In the genomic region with DNA sequence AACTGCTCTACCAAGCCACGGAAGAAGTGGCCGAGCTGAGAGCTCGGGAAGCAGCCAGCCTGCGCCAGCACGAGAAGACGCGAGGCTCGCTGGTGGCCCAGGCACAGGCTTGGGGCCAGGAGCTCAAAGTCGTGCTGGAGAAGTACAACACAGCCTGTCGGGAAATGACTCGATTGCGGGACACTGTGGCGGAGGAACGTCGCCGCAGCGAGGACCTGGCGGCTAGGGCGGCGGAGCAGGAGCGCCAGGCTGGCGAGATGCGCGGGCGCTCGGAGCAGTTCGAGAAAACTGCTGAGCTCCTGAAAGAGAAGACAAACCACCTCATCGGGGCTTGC, we compare ENCODE assay signal across 9 mouse cellular contexts. TPM values are rescaled to one million over a fixed set of nuclear protein-coding genes. Genes with fewer than 3 reads are reported as not detected.
DNase-seq lines count a peak whose midpoint lies in the region; ATAC-seq lines count a peak whose summit lies in the region.
"Had no signal": no experiment of that assay in that cellular context is flagged by ENCODE, and none has a peak within 500 bp of the region (broad histone marks: within the 10 kb centered on the region; RNA-seq: fewer than 3 reads in every experiment).

No protein-coding gene starts in this region.

- H3K4me2 ChIP-seq in heart, embryonic 11.5 days = peak overlapping the region; percentile 74
- peak overlapping the region; percentile 22; the same call in 1 of the 2 replicates for H3K4me2 ChIP-seq in midbrain, embryonic 11.5 days

- H3K27me3 ChIP-seq in heart, embryonic 11.5 days (ENCODE audit: control insufficient read depth, insufficient read depth, low read length) = peaks cover 38% of the 10 kb centered on the region
- peaks cover 62% of the 10 kb centered on the region for H3K27me3 ChIP-seq in hindbrain, embryonic 10.5 days (ENCODE audit: insufficient read depth, poor library complexity, severe bottlenecking)
- H3K27me3 ChIP-seq in midbrain, embryonic 11.5 days (ENCODE audit: control insufficient read depth, insufficient read depth, low read length) = peaks cover under 1% of the 10 kb centered on the region; the same call in 1 of the 2 replicates

- ATAC-seq in heart, embryonic 11.5 days (replicated peaks; ENCODE audit: insufficient number of reproducible peaks, low FRiP score, low TSS enrichment) = no peak
- ATAC-seq in common myeloid progenitor, adult 5-6 weeks (replicated peaks; ENCODE audit: low read depth, poor library complexity, severe bottlenecking) = peak; percentile 47; the same call in 1 of the 2 replicates
- no peak for ATAC-seq in midbrain, embryonic 11.5 days (ENCODE audit: low FRiP score)

- no peak overlapping the region for H3K27ac ChIP-seq in heart, embryonic 11.5 days (ENCODE audit: low read depth, low read length)
- H3K27ac ChIP-seq in hindbrain, embryonic 10.5 days = no peak overlapping the region
- H3K27ac ChIP-seq in midbrain, embryonic 11.5 days (ENCODE audit: low read depth, low read length) = no peak overlapping the region

- H3K36me3 ChIP-seq in heart, embryonic 11.5 days (ENCODE audit: control insufficient read depth, insufficient read depth, low read length) = no peaks in the 10 kb centered on the region
- no peaks in the 10 kb centered on the region for H3K36me3 ChIP-seq in hindbrain, embryonic 10.5 days
- H3K36me3 ChIP-seq in midbrain, embryonic 11.5 days (ENCODE audit: control insufficient read depth, insufficient read depth, low read length) = no peaks in the 10 kb centered on the region

- H3K9me3 ChIP-seq in heart, embryonic 11.5 days (replicated peaks; ENCODE audit: control insufficient read depth, low read length) = no peaks in the 10 kb centered on the region
- no peaks in the 10 kb centered on the region for H3K9me3 ChIP-seq in hindbrain, embryonic 10.5 days
- no peaks in the 10 kb centered on the region for H3K9me3 ChIP-seq in midbrain, embryonic 11.5 days (ENCODE audit: control insufficient read depth, low read length)

- no peak for DNase-seq in heart, adult 8-10 months (ENCODE audit: low spot score)
- DNase-seq in hindbrain, embryonic 10.5 days (ENCODE audit: low spot score) = peak; percentile 23
- DNase-seq in midbrain, embryonic 11.5 days (ENCODE audit: low spot score, missing footprints) = no peak
- DNase-seq in ovary, adult 18-20 months (ENCODE audit: low spot score) = no peak
- DNase-seq in left cerebral cortex, adult 18-20 months (ENCODE audit: low spot score in 2 of 2) = no peak
- DNase-seq in adrenal gland, postnatal 4 days (ENCODE audit: low spot score in 2 of 2) = no peak

- H3K9ac ChIP-seq in heart, embryonic 11.5 days (ENCODE audit: low read depth, low read length) = peak overlapping the region; percentile 54; the same call in 1 of the 2 replicates
- H3K9ac ChIP-seq in midbrain, embryonic 11.5 days (ENCODE audit: low read length) = no peak overlapping the region

- peak overlapping the region; percentile 38 for H3K4me3 ChIP-seq in heart, embryonic 11.5 days (ENCODE audit: low read depth, low read length)
- H3K4me3 ChIP-seq in hindbrain, embryonic 10.5 days = peak overlapping the region; percentile 41
- no peak overlapping the region; the same call in 1 of the 2 replicates for H3K4me3 ChIP-seq in midbrain, embryonic 11.5 days (ENCODE audit: low read depth, low read length)
- H3K4me3 ChIP-seq: erythroblast, embryonic 14.5 days had no signal

- peaks cover 6% of the 10 kb centered on the region; the same call in 1 of the 2 replicates for H3K4me1 ChIP-seq in heart, embryonic 11.5 days (ENCODE audit: control insufficient read depth, insufficient read depth, low read length)
- peaks cover 33% of the 10 kb centered on the region for H3K4me1 ChIP-seq in hindbrain, embryonic 10.5 days (replicated peaks)
- H3K4me1 ChIP-seq in midbrain, embryonic 11.5 days (ENCODE audit: control insufficient read depth, insufficient read depth, low read length) = peaks cover 3% of the 10 kb centered on the region

- WGBS in heart, embryonic 11.5 days (ENCODE audit: insufficient replicate concordance) = 10% methylated on average over 28 of the region's 28 CpGs
- 38% methylated on average over 28 of the region's 28 CpGs for WGBS in hindbrain, embryonic 10.5 days
- WGBS in midbrain, embryonic 11.5 days = 38% methylated on average over 28 of the region's 28 CpGs

RNA-seq across cellular contexts. Expression of gene Pias3, which starts 11.4 kb away (rescaled TPM):
- polyA plus RNA-seq in heart, embryonic 11.5 days (2014; fragmentation: Nextera tagmentation; extraction: Ambion mirVana) = 26.9 and 30.2 TPM in 2 replicates
- 10 to 100 TPM; 12.6 to 15.1 (median 14.5) TPM for total RNA-seq in heart, adult 8-10 months (2022)
- 4.7 and 6.2 TPM in 2 replicates for total RNA-seq in common myeloid progenitor, adult 5-6 weeks (2017)
- polyA plus RNA-seq in hindbrain, embryonic 10.5 days (2016; fragmentation: Nextera tagmentation; extraction: Ambion mirVana) = 46.2 and 48.3 TPM in 2 replicates
- polyA plus RNA-seq in midbrain, embryonic 11.5 days (2014; fragmentation: Nextera tagmentation; extraction: Ambion mirVana) = 26.8 and 29.2 TPM in 2 replicates
- total RNA-seq in left cerebral cortex, adult 18-20 months (2021) = 10 to 100 TPM; 34.5 to 34.8 TPM
- 10 to 100 TPM; 50.1 to 55.1 TPM for total RNA-seq in adrenal gland, postnatal 4 days (2021)

RNA-seq across cellular contexts. Expression of gene Ankrd35, which starts 14.9 kb away (rescaled TPM):
- polyA plus RNA-seq in heart, embryonic 11.5 days (2014; fragmentation: Nextera tagmentation; extraction: Ambion mirVana) = 0.15 and 0.33 TPM in 2 replicates
- 1 to 10 TPM in 3 of 4 experiments, under 1 TPM in 1; 0.57 to 2.1 (median 1.6) TPM for total RNA-seq in heart, adult 8-10 months (2022)
- total RNA-seq in common myeloid progenitor, adult 5-6 weeks (2017) = not detected in 2 replicates
- polyA plus RNA-seq in hindbrain, embryonic 10.5 days (2016; fragmentation: Nextera tagmentation; extraction: Ambion mirVana) = 0.10 and 0.16 TPM in 2 replicates
- 0.10 and 0.19 TPM in 2 replicates for polyA plus RNA-seq in midbrain, embryonic 11.5 days (2014; fragmentation: Nextera tagmentation; extraction: Ambion mirVana)
- total RNA-seq in left cerebral cortex, adult 18-20 months (2021) = 1 to 10 TPM; 8.1 to 9.0 TPM
- 1 to 10 TPM; 2.7 to 3.3 TPM for total RNA-seq in adrenal gland, postnatal 4 days (2021)
- polyA plus RNA-seq: erythroblast, embryonic 14.5 days had no signal

RNA-seq across cellular contexts. Expression of gene Nudt17, which starts 23.6 kb away (rescaled TPM):
- polyA plus RNA-seq in heart, embryonic 11.5 days (2014; fragmentation: Nextera tagmentation; extraction: Ambion mirVana) = 7.4 and 9.3 TPM in 2 replicates
- 1 to 10 TPM; 2.9 to 4.0 (median 3.2) TPM for total RNA-seq in heart, adult 8-10 months (2022)
- total RNA-seq in common myeloid progenitor, adult 5-6 weeks (2017) = 0.15 TPM in 1 of 2 replicates, not detected in the other
- polyA plus RNA-seq in hindbrain, embryonic 10.5 days (2016; fragmentation: Nextera tagmentation; extraction: Ambion mirVana) = 17.1 and 19.4 TPM in 2 replicates
- 14.4 and 16.3 TPM in 2 replicates for polyA plus RNA-seq in midbrain, embryonic 11.5 days (2014; fragmentation: Nextera tagmentation; extraction: Ambion mirVana)
- total RNA-seq in left cerebral cortex, adult 18-20 months (2021) = 10 to 100 TPM; 12.4 to 14.9 TPM
- total RNA-seq in adrenal gland, postnatal 4 days (2021) = 1 to 10 TPM; 2.7 to 3.6 TPM

RNA-seq across cellular contexts. Expression of gene Itga10, which starts 39.4 kb away (rescaled TPM):
- polyA plus RNA-seq in heart, embryonic 11.5 days (2014; fragmentation: Nextera tagmentation; extraction: Ambion mirVana) = 0.54 and 0.83 TPM in 2 replicates
- total RNA-seq in heart, adult 8-10 months (2022) = under 1 TPM; 0.22 to 0.43 (median 0.33) TPM
- total RNA-seq in common myeloid progenitor, adult 5-6 weeks (2017) = 0.37 and 0.92 TPM in 2 replicates
- 0.31 and 0.35 TPM in 2 replicates for polyA plus RNA-seq in hindbrain, embryonic 10.5 days (2016; fragmentation: Nextera tagmentation; extraction: Ambion mirVana)
- 0.33 and 0.52 TPM in 2 replicates for polyA plus RNA-seq in midbrain, embryonic 11.5 days (2014; fragmentation: Nextera tagmentation; extraction: Ambion mirVana)
- total RNA-seq in left cerebral cortex, adult 18-20 months (2021) = 1 to 10 TPM; 2.3 to 2.5 TPM
- 1 to 10 TPM; 2.4 TPM for total RNA-seq in adrenal gland, postnatal 4 days (2021)
- polyA plus RNA-seq: erythroblast, embryonic 14.5 days had no signal

RNA-seq across cellular contexts. Expression of gene Polr3c, which starts 42.6 kb away (rescaled TPM):
- 31.4 and 32.7 TPM in 2 replicates for polyA plus RNA-seq in heart, embryonic 11.5 days (2014; fragmentation: Nextera tagmentation; extraction: Ambion mirVana)
- total RNA-seq in heart, adult 8-10 months (2022) = 10 to 100 TPM; 22.8 to 25.7 (median 24.0) TPM
- total RNA-seq in common myeloid progenitor, adult 5-6 weeks (2017) = 19.8 and 25.8 TPM in 2 replicates
- 44.4 and 45.3 TPM in 2 replicates for polyA plus RNA-seq in hindbrain, embryonic 10.5 days (2016; fragmentation: Nextera tagmentation; extraction: Ambion mirVana)
- polyA plus RNA-seq in midbrain, embryonic 11.5 days (2014; fragmentation: Nextera tagmentation; extraction: Ambion mirVana) = 35.7 and 41.6 TPM in 2 replicates
- total RNA-seq in left cerebral cortex, adult 18-20 months (2021) = 10 to 100 TPM; 21.5 to 24.8 TPM
- 10 to 100 TPM; 39.5 to 43.4 TPM for total RNA-seq in adrenal gland, postnatal 4 days (2021)
